Mouse (Mus musculus) activated CD4-positive, CD25-positive, alpha-beta regulatory T cell, adult 4 months (primary cell): ENCODE data around the gene Dock1. TPM values are rescaled to one million over a fixed set of nuclear protein-coding genes. Genes with fewer than 3 reads are reported as not detected.

Experiments used
- ATAC-seq: one replicate; pipeline ENCODE4 v1.8.0; 2017
- polyA plus RNA-seq, 2 experiments: library from polyadenylated mRNA; unstranded; fragments of 100-300 nt; shearing (Covaris generic); gene quantifications; one replicate each; pipeline ENCODE4 v1.2.1; 2017

Dock1 gene
- polyA plus RNA-seq, 2 experiments from 2014 or later, result 0.09 TPM; not detected in 1

DNA sequence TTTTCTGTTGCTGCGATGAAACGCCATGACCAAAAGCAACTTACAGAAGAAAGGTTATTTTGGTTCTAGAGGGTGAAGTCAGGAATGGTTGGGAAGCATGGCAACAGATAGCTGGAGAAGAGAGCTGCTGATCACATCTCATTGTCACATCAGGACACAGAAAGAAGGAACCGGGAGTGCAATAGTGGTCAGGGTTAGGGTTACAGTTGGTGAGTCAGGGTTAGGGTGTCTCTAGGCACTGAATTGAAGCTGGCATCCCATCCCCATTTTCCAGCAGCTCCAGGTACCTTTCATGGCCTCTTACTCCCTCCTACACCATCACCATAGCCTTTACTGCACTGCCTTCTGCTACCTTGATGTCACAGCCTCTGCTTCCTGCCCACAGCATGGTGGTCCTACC lies 523.7 kb downstream of the Dock1 start:
- ATAC-seq, result no peak

- no peak for ATAC-seq
Measured at GRCm38 (mm10) chr7:135195631-135196030, 525.2 kb downstream of the Dock1 start.

DNA sequence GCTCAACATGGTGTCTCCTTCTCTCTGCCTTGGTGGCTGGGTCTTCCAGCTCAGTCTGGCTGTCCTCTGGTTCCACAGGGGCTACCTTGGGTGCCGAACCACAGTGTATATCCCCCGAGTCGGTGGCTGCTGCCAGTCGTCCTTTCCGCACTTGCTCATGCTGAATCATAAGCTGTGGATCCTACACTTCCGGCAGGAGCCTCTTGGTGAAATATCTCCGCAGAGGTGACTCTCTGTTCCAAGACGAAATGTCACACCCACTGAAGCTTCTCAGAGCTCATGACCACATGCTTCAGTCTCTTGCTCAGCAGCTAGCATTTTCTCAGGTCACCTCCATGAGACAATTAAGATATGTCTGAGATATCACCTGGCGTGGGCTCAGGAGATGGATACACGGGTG lies 526.4 kb downstream of the Dock1 start:
- no peak for ATAC-seq

DNA sequence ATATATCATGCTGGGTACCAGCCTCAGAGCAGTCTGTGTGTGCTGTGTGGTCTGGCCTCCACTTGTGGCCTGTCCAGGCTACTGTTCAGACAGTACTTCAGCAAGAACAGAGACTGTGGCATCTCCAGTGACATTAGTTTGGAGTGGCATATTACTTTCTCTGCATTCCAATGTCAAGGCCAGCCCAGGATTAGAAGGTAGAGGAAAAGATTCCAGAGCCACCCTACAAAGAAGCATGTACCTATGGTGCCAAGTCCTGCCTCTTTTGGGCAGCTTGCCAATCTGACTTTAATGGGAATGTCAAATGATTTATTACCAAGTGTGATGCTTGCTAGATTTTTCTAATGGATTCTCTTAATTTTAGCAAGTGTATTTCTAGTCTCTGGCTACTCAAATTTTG lies 533.5 kb downstream of the Dock1 start:
- no peak for ATAC-seq

GRCm38 (mm10) chr7:135205111-135205510 lies 534.7 kb downstream of the Dock1 start:
- ATAC-seq, result no peak

- ATAC-seq, result no peak
Measured at GRCm38 (mm10) chr7:135208947-135209567, 538.6 kb downstream of the Dock1 start.

GRCm38 (mm10) chr7:135210296-135210695 lies 539.8 kb downstream of the Dock1 start:
- ATAC-seq, result no peak

- ATAC-seq, result no peak
Measured at GRCm38 (mm10) chr7:135210831-135211230, 540.4 kb downstream of the Dock1 start.

DNA sequence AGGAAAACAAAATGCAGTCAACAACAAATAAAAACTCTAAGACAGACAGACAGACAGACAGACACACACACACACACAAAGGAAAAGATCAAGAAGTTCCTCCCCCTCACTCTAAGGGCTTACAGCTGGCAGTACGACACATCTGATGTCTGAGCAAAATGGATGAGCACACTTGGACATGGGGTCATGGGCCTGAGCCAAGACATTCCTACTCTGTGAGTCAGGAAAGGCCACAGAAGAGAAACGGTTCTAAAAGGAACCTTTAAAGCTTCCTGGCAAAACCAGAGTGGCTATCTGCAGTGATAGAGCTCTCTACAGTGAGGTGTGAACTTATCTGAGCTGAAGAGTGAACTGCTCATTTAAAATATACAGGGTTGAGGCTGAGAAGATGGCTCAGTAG lies 542.1 kb downstream of the Dock1 start:
- ATAC-seq, result no peak

DNA sequence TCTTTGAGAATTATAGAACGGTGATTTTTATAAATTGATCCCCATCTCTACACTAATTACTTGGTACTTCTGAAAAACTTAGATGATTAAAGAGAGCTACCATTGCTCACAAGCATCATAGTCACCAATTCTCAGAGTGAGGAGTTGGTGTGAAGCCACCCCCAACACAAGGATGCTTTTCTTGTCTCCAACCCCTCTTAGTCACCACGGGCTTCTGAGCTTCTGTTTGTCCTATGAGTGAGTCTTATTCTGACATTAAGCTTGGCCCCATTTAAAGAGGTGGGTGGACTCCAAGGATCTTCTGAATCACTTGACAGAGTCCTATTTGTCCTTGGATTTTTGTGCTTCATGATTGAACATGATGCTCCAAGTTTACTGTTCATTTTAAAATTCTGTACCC lies 551.0 kb downstream of the Dock1 start:
- ATAC-seq, result no peak
